Mouse (Mus musculus) heart, postnatal 0 days (tissue): ENCODE data around the gene Spi1. TPM values are rescaled to one million over a fixed set of nuclear protein-coding genes. Genes with fewer than 3 reads are reported as not detected.

Experiments
- ATAC-seq: fragments of 200-750 bp; cut with Nextera tagmentation; 2 replicates; pipeline ENCODE4 v1.8.0; 2017; ENCODE audit warnings: low read depth, moderate number of reproducible peaks, moderate library complexity; ENCODE audit not compliant: insufficient read depth
- DNase-seq: peaks from one replicate; pipeline ENCODE4 v3.0.0-alpha.2; 2016; ENCODE audit warnings: low spot score
- H3K27ac ChIP-seq: fragments of 300-500 bp; sonication (generic); 2 replicates; pipeline ENCODE4 v1.5.1; 2014; ENCODE audit warnings: low read depth, mild to moderate bottlenecking
- H3K27me3 ChIP-seq: fragments of 300-500 bp; sonication (generic); 2 replicates; pipeline ENCODE4 v1.6.1; 2014; ENCODE audit warnings: low read length, mixed read lengths; ENCODE audit not compliant: control insufficient read depth, insufficient read depth
- H3K36me3 ChIP-seq: fragments of 300-500 bp; sonication (generic); replicated peaks from 2 replicates; pipeline ENCODE4 v1.6.1; 2014; ENCODE audit warnings: low read length, mixed read lengths; ENCODE audit not compliant: control insufficient read depth, insufficient read depth
- H3K4me1 ChIP-seq: fragments of 300-500 bp; sonication (generic); 2 replicates; pipeline ENCODE4 v1.6.1; 2014; ENCODE audit warnings: antibody characterized with exemption; ENCODE audit not compliant: control insufficient read depth, insufficient read depth
- H3K4me2 ChIP-seq: fragments of 300-500 bp; sonication (generic); 2 replicates; pipeline ENCODE4 v1.6.1; 2014; ENCODE audit warnings: low read depth, mild to moderate bottlenecking, low read length, moderate library complexity
- H3K4me3 ChIP-seq: fragments of 300-500 bp; sonication (generic); 2 replicates; pipeline ENCODE4 v1.5.1; 2014; ENCODE audit warnings: low read depth, low read length
- H3K9ac ChIP-seq: fragments of 300-500 bp; sonication (generic); replicated peaks from 2 replicates; pipeline ENCODE4 v1.6.1; 2014; ENCODE audit warnings: low read depth, low read length, mixed read lengths
- H3K9me3 ChIP-seq: fragments of 300-500 bp; sonication (generic); replicated peaks from 2 replicates; pipeline ENCODE4 v1.6.1; 2016; ENCODE audit warnings: low read length; ENCODE audit not compliant: control insufficient read depth
- CTCF ChIP-seq: IDR thresholded peaks from 2 replicates; pipeline ENCODE4 v1.5.1; 2016; ENCODE audit warnings: antibody characterized with exemption, control low read depth, low read depth
- EP300 ChIP-seq: IDR thresholded peaks from 2 replicates; pipeline ENCODE4 v1.6.1; 2016; ENCODE audit warnings: antibody characterized with exemption, low read depth
- WGBS: fragments of 180-500 bp; shearing (Covaris S2); extraction: QIAGEN DNeasy Blood & Tissue Kit; methylation state at CpG from one replicate; pipeline ENCODE4 v1.1.7; 2014; 5-methylcytosine and 5-hydroxymethylcytosine counted together
- polyA plus RNA-seq: library from polyadenylated mRNA; unstranded; fragments of >200 nt; fragmentation: Nextera tagmentation; extraction: Ambion mirVana; gene quantifications from 2 replicates; pipeline ENCODE4 v1.2.1, GENCODE M21; 2015
- total RNA-seq: library from RNA; depleted of rRNA; stranded (reverse); fragments of >200 nt; gene quantifications from 2 replicates; pipeline ENCODE4 v1.2.3, GENCODE M21; 2014; ENCODE audit warnings: low replicate concordance

The Spi1 gene
- total and polyA plus RNA-seq, 2 experiments from 2014 or later: 2.5 to 3.1 TPM

- DNase-seq: no peak
- Histone ChIP-seq H3K27ac (peak overlapping the region; percentile 94), H3K36me3 (peaks cover 15% of the 10 kb centered on the region)
These were observed 13.4 kb upstream of the Spi1 start for GRCm38 (mm10) chr2:91068872-91069165.

GRCm38 (mm10) chr2:91069306-91070000 is 12.7 kb upstream of the Spi1 start:
- DNase-seq: peak; percentile 37
- peak overlapping the region; percentile 81 for H3K9ac ChIP-seq
- H3K4me2 ChIP-seq: peak overlapping the region; percentile 77
- peak overlapping the region; percentile 80 for H3K4me3 ChIP-seq
- H3K27me3 ChIP-seq: no peaks in the 10 kb centered on the region
- no peak for ATAC-seq
- 0 out of 2 replicates have a peak, but pooled peaks cover 10% of the 10 kb centered on the region for H3K36me3 ChIP-seq
- TF ChIP-seq EP300 (no peak), CTCF (no peak)
- no peaks in the 10 kb centered on the region for H3K9me3 ChIP-seq
- WGBS: 6% methylated on average over 14 of the region's 14 CpGs
- H3K27ac ChIP-seq: peak overlapping the region; percentile 94
- peaks cover 30% of the 10 kb centered on the region for H3K4me1 ChIP-seq

More at GRCm38 (mm10) chr2:91068872-91069165, 13.4 kb upstream of the Spi1 start:
- H3K4me2 ChIP-seq: peak overlapping the region; percentile 77
- TF ChIP-seq EP300 (no peak), CTCF (no peak)
- peak overlapping the region; percentile 81; the same call in 1 of the 2 replicates for H3K9ac ChIP-seq
- H3K27me3 ChIP-seq: no peaks in the 10 kb centered on the region
- no peaks in the 10 kb centered on the region for H3K9me3 ChIP-seq
- peak overlapping the region; percentile 80 for H3K4me3 ChIP-seq
- ATAC-seq: no peak
- H3K4me1 ChIP-seq: peaks cover 30% of the 10 kb centered on the region
- 39% methylated on average over 6 of the region's 6 CpGs for WGBS

DNA sequence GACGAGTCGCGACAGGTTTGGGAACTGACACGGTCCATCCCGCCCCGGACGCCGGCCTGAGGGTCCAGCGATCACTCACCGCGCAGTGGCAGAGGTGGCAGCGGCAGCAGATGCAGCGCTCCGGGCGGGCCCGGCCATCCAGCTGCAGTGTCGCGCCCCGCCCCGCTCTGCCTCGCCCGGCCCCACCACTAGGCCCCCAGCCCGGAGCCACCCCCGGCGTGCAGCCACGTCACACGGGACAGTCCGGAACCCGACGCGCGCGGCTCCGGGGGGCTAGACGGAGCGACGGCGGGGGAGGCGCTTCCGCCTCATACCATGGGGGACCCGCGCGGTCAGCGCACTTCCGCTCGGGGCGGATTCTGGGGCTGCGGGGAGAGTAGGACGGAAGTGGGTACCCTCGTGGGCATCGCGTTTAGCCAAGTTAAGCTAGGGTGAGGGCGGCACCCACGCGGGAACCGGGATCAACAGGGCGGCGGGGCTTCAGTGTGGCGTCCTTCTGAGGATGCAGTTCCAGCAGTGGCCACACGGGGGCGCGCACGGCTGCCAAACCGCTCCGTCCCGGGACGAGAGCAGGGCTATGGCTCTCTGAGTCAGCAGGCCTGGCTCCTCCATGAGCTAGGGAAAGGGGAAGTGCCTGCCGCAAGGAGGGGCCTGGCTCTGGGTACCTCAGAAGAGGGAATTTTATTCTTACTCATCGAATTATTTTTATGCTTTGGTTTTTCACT is 12.0 kb upstream of the Spi1 start, which contains the start of gene Slc39a13:
Gene Slc39a13 (minus strand): TSS at position 342 of the 725 bp plus-strand sequence.
- TF ChIP-seq CTCF (peak; percentile 99), EP300 (0 out of 2 replicates have a peak, but pooled peaks have one; percentile 90)
- Histone ChIP-seq H3K9ac (peak within 1 kb of the TSS; percentile 81), H3K4me3 (peak within 1 kb of the TSS; percentile 80), H3K36me3 (0 out of 2 replicates have a peak, but pooled peaks cover 4% of the 10 kb centered on the region), H3K9me3 (no peaks in the 10 kb centered on the region), H3K27me3 (no peaks in the 10 kb centered on the region), H3K4me2 (peak within 1 kb of the TSS; percentile 77), H3K4me1 (peaks cover 30% of the 10 kb centered on the region), H3K27ac (peak within 1 kb of the TSS; percentile 94)
- peak; percentile 94 for DNase-seq
- ATAC-seq: peak; percentile 93
- WGBS: under 1% methylated on average over 61 of the region's 69 CpGs

DNA sequence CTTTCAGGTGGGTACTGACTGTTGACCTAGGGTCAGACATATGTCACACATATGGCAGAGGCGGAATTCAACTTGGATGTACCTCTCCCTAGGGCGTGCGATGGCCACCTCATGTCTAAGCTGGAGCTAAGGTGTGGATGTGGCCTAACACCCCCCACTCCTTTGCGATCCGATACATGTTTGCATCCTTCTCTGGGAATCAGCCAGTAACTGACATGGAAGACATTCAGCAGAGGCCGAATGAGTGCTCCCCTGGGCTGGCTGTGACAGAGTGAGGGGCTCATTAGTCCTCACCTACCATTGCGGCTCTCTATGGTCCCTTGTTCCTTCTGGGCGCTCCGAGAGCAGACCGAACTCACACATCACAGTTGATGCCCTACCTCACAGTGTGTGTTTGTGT is 11.1 kb upstream of the Spi1 start:
- peak overlapping the region; percentile 94 for H3K27ac ChIP-seq
- H3K27me3 ChIP-seq: no peaks in the 10 kb centered on the region
- peak overlapping the region; percentile 77 for H3K4me2 ChIP-seq
- no peaks in the 10 kb centered on the region for H3K9me3 ChIP-seq
- DNase-seq: no peak
- no peak for TF ChIP-seq CTCF
- no peak for TF ChIP-seq EP300
- 86% methylated on average over 10 of the region's 10 CpGs for WGBS
- no peak for ATAC-seq
- 0 out of 2 replicates have a peak, but pooled peaks cover 4% of the 10 kb centered on the region for H3K36me3 ChIP-seq
- peak overlapping the region; percentile 81; the same call in 1 of the 2 replicates for H3K9ac ChIP-seq
- peak overlapping the region; percentile 80; the same call in 1 of the 2 replicates for H3K4me3 ChIP-seq
- H3K4me1 ChIP-seq: peaks cover 27% of the 10 kb centered on the region

DNA sequence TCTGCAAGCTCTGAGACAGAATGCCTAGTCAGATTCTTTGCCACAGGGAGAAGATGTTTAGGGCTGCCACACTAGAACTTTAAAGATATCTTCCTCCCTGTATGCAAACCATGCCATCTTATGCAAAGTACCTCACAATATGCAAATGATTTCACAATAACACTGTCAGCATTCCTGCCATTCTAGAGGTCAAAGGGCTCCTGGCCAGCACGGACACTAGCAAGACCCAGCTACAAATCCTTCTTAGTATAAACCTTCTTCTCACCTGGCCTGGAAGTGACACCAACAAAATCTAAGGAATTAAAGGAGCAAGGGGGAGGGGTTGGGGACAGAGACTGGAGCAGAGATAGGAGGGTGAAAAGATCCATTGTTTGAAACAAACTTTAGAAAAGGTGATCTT is 10.1 kb upstream of the Spi1 start:
- DNase-seq: no peak
- 31% methylated on average over 1 of the region's 1 CpGs for WGBS
- H3K9me3 ChIP-seq: no peaks in the 10 kb centered on the region

More for the DNA sequence above, 10.1 kb upstream of the Spi1 start:
- H3K27ac ChIP-seq: no peak overlapping the region
- H3K4me2 ChIP-seq: no peak overlapping the region
- peaks cover 20% of the 10 kb centered on the region for H3K4me1 ChIP-seq
- no peak for ATAC-seq
- no peaks in the 10 kb centered on the region for H3K27me3 ChIP-seq
- H3K4me3 ChIP-seq: no peak overlapping the region
- 0 out of 2 replicates have a peak, but pooled peaks cover 4% of the 10 kb centered on the region for H3K36me3 ChIP-seq
- no peak overlapping the region for H3K9ac ChIP-seq
- no peak for TF ChIP-seq CTCF
- no peak for TF ChIP-seq EP300
